Mouse (Mus musculus) lung, postnatal 0 days (tissue): ENCODE measurements at regions not wholly inside any gene's neighbourhood (a gene's known extent, or its start where the extent isn't known, plus 50 kb on each side); places are given as distances from the start of the nearest gene placed in this dataset.

Experiments used
- ATAC-seq: fragments of 200-750 bp; cut with Nextera tagmentation; 2 replicates; pipeline ENCODE4 v1.8.0; 2017; ENCODE audit warnings: moderate library complexity
- DNase-seq: peaks from one replicate; pipeline ENCODE4 v3.0.0-alpha.2; 2016; ENCODE audit warnings: low spot score
- H3K27ac ChIP-seq: fragments of 300-500 bp; sonication (generic); 2 replicates; pipeline ENCODE4 v1.5.1; 2014; ENCODE audit warnings: antibody characterized with exemption, mild to moderate bottlenecking, low read length, mixed read lengths
- H3K27me3 ChIP-seq: fragments of 300-500 bp; sonication (generic); replicated peaks from 2 replicates; pipeline ENCODE4 v1.6.1; 2014; ENCODE audit warnings: low read length, mixed read lengths; ENCODE audit not compliant: insufficient read depth
- H3K36me3 ChIP-seq: fragments of 300-500 bp; sonication (generic); 2 replicates; pipeline ENCODE4 v1.6.1; 2014; ENCODE audit warnings: low read length, mixed read lengths; ENCODE audit not compliant: insufficient read depth
- H3K4me1 ChIP-seq: fragments of 300-500 bp; sonication (generic); 2 replicates; pipeline ENCODE4 v1.6.1; 2014; ENCODE audit warnings: antibody characterized with exemption, low read depth, low read length, mixed read lengths; ENCODE audit not compliant: insufficient read depth
- H3K4me2 ChIP-seq: fragments of 300-500 bp; sonication (generic); replicated peaks from 2 replicates; pipeline ENCODE4 v1.6.1; 2014; ENCODE audit warnings: low read depth, mild to moderate bottlenecking, low read length, moderate library complexity, mixed read lengths
- H3K4me3 ChIP-seq: fragments of 300-500 bp; sonication (generic); 2 replicates; pipeline ENCODE4 v1.5.1; 2014; ENCODE audit warnings: low read depth, low read length
- H3K9ac ChIP-seq: fragments of 300-500 bp; sonication (generic); replicated peaks from 2 replicates; pipeline ENCODE4 v1.6.1; 2014; ENCODE audit warnings: low read depth, mild to moderate bottlenecking
- H3K9me3 ChIP-seq: fragments of 300-500 bp; sonication (generic); 2 replicates; pipeline ENCODE4 v1.6.1; 2016; ENCODE audit warnings: low read length, mixed read lengths
- CTCF ChIP-seq: IDR thresholded peaks from 2 replicates; pipeline ENCODE4 v1.5.1; 2016; ENCODE audit warnings: antibody characterized with exemption, mild to moderate bottlenecking
- EP300 ChIP-seq: IDR thresholded peaks from 2 replicates; pipeline ENCODE4 v1.6.1; 2016; ENCODE audit warnings: antibody characterized with exemption, mild to moderate bottlenecking, control low read depth
- WGBS: fragments of 180-500 bp; shearing (Covaris S2); extraction: QIAGEN DNeasy Blood & Tissue Kit; methylation state at CpG from one replicate; pipeline ENCODE4 v1.1.7; 2014; 5-methylcytosine and 5-hydroxymethylcytosine counted together

DNA sequence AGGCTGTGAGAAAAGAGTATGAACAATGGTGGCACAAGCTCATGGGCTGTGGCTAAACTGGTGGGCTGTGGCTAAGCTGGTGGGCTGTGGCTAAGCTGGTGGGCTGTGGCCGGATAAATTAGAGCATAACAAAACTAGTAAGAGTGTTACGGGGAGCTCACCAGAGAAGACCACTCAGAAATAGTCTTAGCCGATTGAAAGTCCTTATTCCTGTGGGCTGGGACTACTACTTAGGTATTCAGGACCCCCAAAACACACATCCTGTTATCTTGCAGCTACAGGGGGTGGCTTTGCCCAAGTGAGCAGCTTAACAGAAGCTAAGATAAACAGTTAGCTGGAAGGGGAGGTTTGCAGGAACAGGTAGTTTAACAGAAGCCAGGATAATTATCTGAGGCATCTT, 65.4 kb upstream of the Rapgef5 start:
- Histone ChIP-seq H3K36me3 (no peaks in the 10 kb centered on the region), H3K9ac (no peak overlapping the region), H3K27me3 (no peaks in the 10 kb centered on the region), H3K4me2 (no peak overlapping the region), H3K4me1 (no peaks in the 10 kb centered on the region; the same call in 1 of the 2 replicates), H3K27ac (no peak overlapping the region), H3K9me3 (no peaks in the 10 kb centered on the region), H3K4me3 (no peak overlapping the region)
- WGBS = 63% methylated on average over 3 of the region's 3 CpGs
- DNase-seq (no peak), ATAC-seq (no peak)
- TF ChIP-seq EP300 (no peak), CTCF (no peak)

DNA sequence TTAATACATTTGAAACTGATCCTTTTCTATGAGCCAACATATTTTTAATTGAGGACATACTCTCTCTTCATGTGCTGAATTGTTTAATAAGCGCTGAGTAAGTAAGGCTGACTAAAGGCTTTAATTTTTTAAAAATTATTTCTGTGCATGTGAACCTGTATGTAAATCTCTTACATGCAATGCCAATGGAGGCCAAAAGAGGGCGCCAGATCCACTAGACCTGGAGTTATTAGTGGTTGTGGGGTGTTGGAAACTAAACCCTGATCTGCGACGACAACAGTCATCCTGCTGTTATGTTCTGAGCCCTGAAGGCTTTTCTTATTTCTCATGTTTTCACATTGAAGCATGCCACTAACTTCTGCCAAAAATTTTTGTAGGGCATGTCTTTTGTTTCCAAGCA, 64.8 kb upstream of the Rapgef5 start:
- Histone ChIP-seq H3K27me3 (no peaks in the 10 kb centered on the region), H3K9me3 (no peaks in the 10 kb centered on the region), H3K4me1 (no peaks in the 10 kb centered on the region; the same call in 1 of the 2 replicates), H3K4me3 (no peak overlapping the region), H3K4me2 (no peak overlapping the region), H3K36me3 (no peaks in the 10 kb centered on the region), H3K9ac (no peak overlapping the region), H3K27ac (no peak overlapping the region)
- TF ChIP-seq CTCF (peak; percentile 57), EP300 (no peak)
- DNase-seq (no peak), ATAC-seq (no peak)
- WGBS = 58% methylated on average over 4 of the region's 4 CpGs

- no peak for TF ChIP-seq CTCF
- TF ChIP-seq EP300 = no peak
- ATAC-seq (no peak), DNase-seq (no peak)
- Histone ChIP-seq H3K36me3 (no peaks in the 10 kb centered on the region), H3K9ac (no peak overlapping the region), H3K27ac (no peak overlapping the region), H3K27me3 (no peaks in the 10 kb centered on the region), H3K4me2 (no peak overlapping the region), H3K4me3 (no peak overlapping the region), H3K9me3 (no peaks in the 10 kb centered on the region), H3K4me1 (0 out of 2 replicates have a peak, but pooled peaks cover 3% of the 10 kb centered on the region)
- 47% methylated on average over 7 of the region's 7 CpGs for WGBS
Measured at GRCm38 (mm10) chr12:117455800-117456199, 60.5 kb upstream of the Rapgef5 start.

DNA sequence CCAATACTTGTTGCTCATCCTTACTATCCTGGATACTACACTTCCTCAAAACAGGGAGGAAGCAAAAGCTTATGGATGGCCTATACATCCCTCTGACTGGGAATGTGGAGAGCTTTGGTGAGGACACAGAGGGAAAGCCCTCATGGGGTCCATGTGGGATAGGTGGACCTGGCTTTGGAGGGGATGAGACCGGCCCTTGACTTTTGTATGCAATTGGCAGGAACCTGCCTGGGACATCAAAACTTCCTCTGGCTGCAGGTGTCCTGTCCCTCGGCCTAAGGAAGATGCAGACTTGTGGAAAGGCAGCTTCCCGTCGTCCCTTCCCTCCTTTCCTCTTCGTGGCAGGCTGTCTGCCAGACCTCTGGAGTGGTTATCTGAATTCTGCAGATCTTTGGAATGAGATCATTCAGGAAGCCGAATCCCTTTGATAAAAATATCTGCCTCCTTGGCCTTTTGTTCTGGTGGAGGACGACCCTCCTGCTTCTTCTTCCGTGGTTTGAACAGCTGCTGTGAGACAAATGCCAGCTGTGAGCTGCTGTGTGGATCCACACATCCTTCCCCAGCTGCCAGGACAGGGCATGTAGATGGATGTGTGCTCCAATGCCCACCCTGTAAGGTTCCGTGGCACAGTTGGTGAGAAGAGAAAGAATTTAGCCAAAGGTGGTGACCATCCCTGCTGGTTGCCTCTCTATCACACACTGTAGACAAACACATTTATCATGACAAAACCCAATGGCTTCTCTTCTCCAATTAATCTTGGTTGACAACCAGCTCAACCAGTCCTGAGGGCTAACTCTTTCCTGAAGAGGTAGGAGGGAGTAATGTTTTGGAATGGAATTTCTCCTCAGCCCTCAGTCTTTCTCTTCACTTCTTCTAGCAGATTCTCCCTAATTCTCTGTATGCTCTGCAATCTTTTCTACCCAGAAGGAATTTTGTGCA, 57.9 kb upstream of the Rapgef5 start:
- Histone ChIP-seq H3K36me3 (no peaks in the 10 kb centered on the region), H3K4me2 (no peak overlapping the region), H3K9me3 (no peaks in the 10 kb centered on the region), H3K9ac (no peak overlapping the region), H3K4me1 (0 out of 2 replicates have a peak, but pooled peaks cover 3% of the 10 kb centered on the region), H3K27me3 (no peaks in the 10 kb centered on the region), H3K4me3 (no peak overlapping the region), H3K27ac (0 out of 2 replicates have a peak overlapping the region, but pooled peaks have one; percentile 29)
- no peak; the same call in 1 of the 2 replicates for TF ChIP-seq CTCF
- peak; percentile 93 for TF ChIP-seq EP300
- ATAC-seq = peak; percentile 85
- peak; percentile 55 for DNase-seq
- 15% methylated on average over 8 of the region's 9 CpGs for WGBS

DNA sequence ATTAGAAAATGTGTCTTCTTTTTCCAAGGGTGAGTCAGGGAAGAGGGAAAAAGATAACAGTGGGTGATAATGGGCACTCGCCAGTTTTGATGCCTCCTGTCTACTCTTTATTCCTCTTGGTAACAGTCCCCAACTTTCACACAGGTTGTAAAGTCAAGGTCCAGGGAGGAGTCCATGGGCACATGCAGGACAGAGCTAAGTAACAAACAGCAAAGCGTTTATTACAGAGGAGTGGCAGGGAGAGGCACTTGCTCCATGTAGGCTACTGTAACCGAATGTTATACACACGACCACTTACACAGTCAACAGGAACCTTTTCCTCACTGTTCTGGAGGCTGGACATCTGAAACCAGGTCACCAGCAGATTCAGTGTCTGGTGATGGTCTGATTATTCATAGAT, 56.7 kb upstream of the Rapgef5 start:
- TF ChIP-seq EP300 (no peak), CTCF (no peak)
- ATAC-seq (no peak), DNase-seq (no peak)
- H3K27ac ChIP-seq = no peak overlapping the region
- WGBS = 70% methylated on average over 4 of the region's 4 CpGs
- H3K9ac ChIP-seq = no peak overlapping the region
- H3K4me2 ChIP-seq = no peak overlapping the region
- no peaks in the 10 kb centered on the region for H3K9me3 ChIP-seq
- H3K4me1 ChIP-seq = 0 out of 2 replicates have a peak, but pooled peaks cover 3% of the 10 kb centered on the region
- no peaks in the 10 kb centered on the region for H3K36me3 ChIP-seq
- H3K27me3 ChIP-seq = no peaks in the 10 kb centered on the region
- no peak overlapping the region for H3K4me3 ChIP-seq

GRCm38 (mm10) chr12:117465206-117465605, 51.1 kb upstream of the Rapgef5 start:
- Histone ChIP-seq H3K4me2 (no peak overlapping the region), H3K27me3 (no peaks in the 10 kb centered on the region), H3K36me3 (no peaks in the 10 kb centered on the region), H3K9me3 (no peaks in the 10 kb centered on the region), H3K4me3 (no peak overlapping the region), H3K4me1 (no peaks in the 10 kb centered on the region), H3K9ac (no peak overlapping the region), H3K27ac (no peak overlapping the region)
- no peak for ATAC-seq
- 62% methylated on average over 3 of the region's 3 CpGs for WGBS
- peak; percentile 34 for TF ChIP-seq CTCF
- TF ChIP-seq EP300 = no peak
- no peak for DNase-seq
